Mouse (Mus musculus): Measurements from ENCODE around the gene Rtel1. TPM values are rescaled to one million over a fixed set of nuclear protein-coding genes. Genes with fewer than 3 reads are reported as not detected.

The Rtel1 gene
- polyA plus RNA-seq, 1 experiment from 2014 or later, result 26.2 TPM

- H3K4me2 ChIP-seq, result no peak overlapping the region
- no peaks in the 10 kb centered on the region for H3K27me3 ChIP-seq
- no peaks in the 10 kb centered on the region for H3K4me1 ChIP-seq (replicated peaks)
- H3K27ac ChIP-seq, result no peak overlapping the region
- no peak overlapping the region for H3K4me3 ChIP-seq (replicated peaks)
- H3K9ac ChIP-seq, result no peak overlapping the region
- H3K36me3 ChIP-seq, result peaks cover 82% of the 10 kb centered on the region
- no peak for ATAC-seq (ENCODE audit: low read depth)
- DNase-seq, result no peak
- no peaks in the 10 kb centered on the region for H3K9me3 ChIP-seq (replicated peaks)
Measured at GRCm38 (mm10) chr2:181332542-181332941, 13.0 kb downstream of the Rtel1 start.

- Histone ChIP-seq H3K4me2 (no peak overlapping the region), H3K36me3 (peaks cover 82% of the 10 kb centered on the region), H3K9me3 (replicated peaks) (no peaks in the 10 kb centered on the region), H3K9ac (no peak overlapping the region), H3K4me3 (replicated peaks) (no peak overlapping the region), H3K27me3 (no peaks in the 10 kb centered on the region), H3K27ac (no peak overlapping the region), H3K4me1 (replicated peaks) (no peaks in the 10 kb centered on the region)
- WGBS (ENCODE audit: insufficient replicate concordance), result 54% methylated on average over 3 of the region's 3 CpGs
- peak; percentile 35 for DNase-seq
- peak; percentile 70 for ATAC-seq (ENCODE audit: low read depth)
Measured at GRCm38 (mm10) chr2:181334023-181334422, 14.5 kb downstream of the Rtel1 start.

GRCm38 (mm10) chr2:181340426-181340825 is 20.9 kb downstream of the Rtel1 start:
- WGBS (ENCODE audit: insufficient replicate concordance), result 78% methylated on average over 4 of the region's 4 CpGs

GRCm38 (mm10) chr2:181342766-181343165 is 23.2 kb downstream of the Rtel1 start:
- H3K9ac ChIP-seq, result no peak overlapping the region
- DNase-seq, result no peak
- H3K36me3 ChIP-seq, result peaks cover 89% of the 10 kb centered on the region
- no peak overlapping the region for H3K27ac ChIP-seq
- no peaks in the 10 kb centered on the region for H3K4me1 ChIP-seq (replicated peaks)
- ATAC-seq (ENCODE audit: low read depth), result no peak
- no peaks in the 10 kb centered on the region for H3K9me3 ChIP-seq (replicated peaks)
- H3K4me2 ChIP-seq, result no peak overlapping the region
- H3K4me3 ChIP-seq (replicated peaks), result no peak overlapping the region
- 85% methylated on average over 6 of the region's 6 CpGs for WGBS (ENCODE audit: insufficient replicate concordance)
- H3K27me3 ChIP-seq, result no peaks in the 10 kb centered on the region

More at GRCm38 (mm10) chr2:181340426-181340825, 20.9 kb downstream of the Rtel1 start:
- no peak for ATAC-seq (ENCODE audit: low read depth)
- no peak overlapping the region for H3K27ac ChIP-seq
- no peak for DNase-seq
- no peak overlapping the region for H3K4me2 ChIP-seq
- no peaks in the 10 kb centered on the region for H3K27me3 ChIP-seq
- peaks cover 87% of the 10 kb centered on the region for H3K36me3 ChIP-seq
- H3K4me1 ChIP-seq (replicated peaks), result no peaks in the 10 kb centered on the region
- no peak overlapping the region for H3K9ac ChIP-seq
- H3K4me3 ChIP-seq (replicated peaks), result no peak overlapping the region
- H3K9me3 ChIP-seq (replicated peaks), result no peaks in the 10 kb centered on the region

- no peaks in the 10 kb centered on the region for H3K9me3 ChIP-seq (replicated peaks)
- no peaks in the 10 kb centered on the region for H3K27me3 ChIP-seq
- H3K36me3 ChIP-seq, result peaks cover 99% of the 10 kb centered on the region
- WGBS (ENCODE audit: insufficient replicate concordance), result 74% methylated on average over 3 of the region's 3 CpGs
- H3K4me2 ChIP-seq, result no peak overlapping the region
- ATAC-seq (ENCODE audit: low read depth), result no peak
- no peak for DNase-seq
- H3K4me1 ChIP-seq (replicated peaks), result no peaks in the 10 kb centered on the region
- H3K4me3 ChIP-seq (replicated peaks), result no peak overlapping the region
- no peak overlapping the region for H3K9ac ChIP-seq
- no peak overlapping the region for H3K27ac ChIP-seq
Measured at GRCm38 (mm10) chr2:181356780-181357179, 37.2 kb downstream of the Rtel1 start.

GRCm38 (mm10) chr2:181363946-181364345 is 44.4 kb downstream of the Rtel1 start:
- 57% methylated on average over 3 of the region's 3 CpGs for WGBS (ENCODE audit: insufficient replicate concordance)
- Histone ChIP-seq H3K9ac (peak overlapping the region; percentile 92), H3K4me3 (replicated peaks) (peak overlapping the region; percentile 88), H3K27me3 (no peaks in the 10 kb centered on the region), H3K36me3 (peaks cover 45% of the 10 kb centered on the region), H3K27ac (0 out of 2 replicates have a peak overlapping the region, but pooled peaks have one; percentile 88), H3K4me1 (replicated peaks) (peaks cover 42% of the 10 kb centered on the region), H3K4me2 (peak overlapping the region; percentile 95), H3K9me3 (replicated peaks) (no peaks in the 10 kb centered on the region)
- no peak for ATAC-seq (ENCODE audit: low read depth)
- DNase-seq, result no peak

- H3K9me3 ChIP-seq (replicated peaks), result no peaks in the 10 kb centered on the region
- H3K36me3 ChIP-seq, result peaks cover 45% of the 10 kb centered on the region
- peaks cover 42% of the 10 kb centered on the region for H3K4me1 ChIP-seq (replicated peaks)
- H3K27ac ChIP-seq, result peak overlapping the region; percentile 88
- DNase-seq (no peak), ATAC-seq (ENCODE audit: low read depth) (0 out of 2 replicates have a peak, but pooled peaks have one; percentile 0)
- H3K4me3 ChIP-seq (replicated peaks), result peak overlapping the region; percentile 88
- WGBS (ENCODE audit: insufficient replicate concordance), result 7% methylated on average over 14 of the region's 14 CpGs
- H3K4me2 ChIP-seq, result peak overlapping the region; percentile 95
- H3K27me3 ChIP-seq, result no peaks in the 10 kb centered on the region
- peak overlapping the region; percentile 92 for H3K9ac ChIP-seq
Measured at GRCm38 (mm10) chr2:181364487-181364859, 44.9 kb downstream of the Rtel1 start.

GRCm38 (mm10) chr2:181364860-181365596 is 45.5 kb downstream of the Rtel1 start, which contains the start of the genes Zgpat and Arfrp1:
TSS of gene Zgpat (plus strand) at chr2:181364928.
TSS of gene Arfrp1 (minus strand) at chr2:181365404.
- ATAC-seq (ENCODE audit: low read depth), result peak; percentile 92
- H3K4me3 ChIP-seq (replicated peaks), result peak within 1 kb of the TSS; percentile 88
- peaks cover 3% of the 10 kb centered on the region; the same call in 1 of the 2 replicates for H3K9me3 ChIP-seq (replicated peaks)
- H3K4me2 ChIP-seq, result peak within 1 kb of the TSS; percentile 95
- H3K4me1 ChIP-seq (replicated peaks), result peaks cover 42% of the 10 kb centered on the region
- H3K9ac ChIP-seq, result peak within 1 kb of the TSS; percentile 92
- no peaks in the 10 kb centered on the region for H3K27me3 ChIP-seq
- H3K36me3 ChIP-seq, result peaks cover 45% of the 10 kb centered on the region
- peak within 1 kb of the TSS; percentile 88 for H3K27ac ChIP-seq
- DNase-seq, result peak; percentile 83
- WGBS (ENCODE audit: insufficient replicate concordance), result under 1% methylated on average over 71 of the region's 71 CpGs

- Histone ChIP-seq H3K27ac (peak overlapping the region; percentile 88), H3K9ac (peak overlapping the region; percentile 92), H3K27me3 (no peaks in the 10 kb centered on the region), H3K4me3 (replicated peaks) (peak overlapping the region; percentile 88), H3K4me1 (replicated peaks) (peaks cover 42% of the 10 kb centered on the region), H3K36me3 (peaks cover 42% of the 10 kb centered on the region), H3K9me3 (replicated peaks) (peaks cover 4% of the 10 kb centered on the region; the same call in 1 of the 2 replicates), H3K4me2 (peak overlapping the region; percentile 95)
- peak; percentile 75 for ATAC-seq (ENCODE audit: low read depth)
- peak; percentile 26 for DNase-seq
- 0% methylated on average over 20 of the region's 20 CpGs for WGBS (ENCODE audit: insufficient replicate concordance)
Measured at GRCm38 (mm10) chr2:181365655-181366075, 46.1 kb downstream of the Rtel1 start.

GRCm38 (mm10) chr2:181370001-181370400 is 50.5 kb downstream of the Rtel1 start:
- ATAC-seq (ENCODE audit: low read depth) (no peak), DNase-seq (no peak)
- H3K27ac ChIP-seq, result no peak overlapping the region
- no peak overlapping the region for H3K4me3 ChIP-seq (replicated peaks)
- H3K9me3 ChIP-seq (replicated peaks), result peaks cover 4% of the 10 kb centered on the region; the same call in 1 of the 2 replicates
- no peaks in the 10 kb centered on the region for H3K27me3 ChIP-seq
- H3K36me3 ChIP-seq, result peaks cover 23% of the 10 kb centered on the region
- no peak overlapping the region for H3K9ac ChIP-seq
- H3K4me1 ChIP-seq (replicated peaks), result peaks cover 38% of the 10 kb centered on the region
- no peak overlapping the region for H3K4me2 ChIP-seq
- WGBS (ENCODE audit: insufficient replicate concordance), result 92% methylated on average over 5 of the region's 5 CpGs

GRCm38 (mm10) chr2:181375787-181376186 is 56.2 kb downstream of the Rtel1 start:
- H3K36me3 ChIP-seq, result peaks cover 36% of the 10 kb centered on the region
- DNase-seq (no peak), ATAC-seq (ENCODE audit: low read depth) (no peak)
- peaks cover 30% of the 10 kb centered on the region for H3K4me1 ChIP-seq (replicated peaks)
- H3K9ac ChIP-seq, result no peak overlapping the region
- no peaks in the 10 kb centered on the region for H3K27me3 ChIP-seq
- H3K9me3 ChIP-seq (replicated peaks), result no peaks in the 10 kb centered on the region
- H3K4me3 ChIP-seq (replicated peaks), result no peak overlapping the region
- 78% methylated on average over 2 of the region's 2 CpGs for WGBS (ENCODE audit: insufficient replicate concordance)
- H3K27ac ChIP-seq, result no peak overlapping the region
- H3K4me2 ChIP-seq, result no peak overlapping the region

- Histone ChIP-seq H3K27me3 (no peaks in the 10 kb centered on the region), H3K4me1 (replicated peaks) (peaks cover 30% of the 10 kb centered on the region), H3K4me2 (no peak overlapping the region), H3K9ac (no peak overlapping the region), H3K27ac (no peak overlapping the region), H3K9me3 (replicated peaks) (no peaks in the 10 kb centered on the region), H3K36me3 (peaks cover 41% of the 10 kb centered on the region), H3K4me3 (replicated peaks) (no peak overlapping the region)
- ATAC-seq (ENCODE audit: low read depth) (no peak), DNase-seq (no peak)
- 44% methylated on average over 2 of the region's 2 CpGs for WGBS (ENCODE audit: insufficient replicate concordance)
Measured at GRCm38 (mm10) chr2:181377230-181377629, 57.7 kb downstream of the Rtel1 start.

Measured in liver, embryonic 13.5 days (tissue).